Mouse (Mus musculus): Measurements from ENCODE around the gene Cox6a1. TPM values are rescaled to one million over a fixed set of nuclear protein-coding genes. Genes with fewer than 3 reads are reported as not detected.

The Cox6a1 gene
- total and polyA plus RNA-seq, 3 experiments, result 143 to 1,989 (median 312) TPM

GRCm38 (mm10) chr5:115296347-115296746, 52.4 kb downstream of the Cox6a1 start:
- H3K4me3 ChIP-seq (ENCODE audit: low read depth, low read length), result peak overlapping the region; percentile 55; the same call in 1 of the 2 replicates

More at GRCm38 (mm10) chr5:115296347-115296746, 52.4 kb downstream of the Cox6a1 start:
- Histone ChIP-seq H3K9me3 (replicated peaks) (no peaks in the 10 kb centered on the region), H3K27me3 (ENCODE audit: insufficient read depth, low read length) (no peaks in the 10 kb centered on the region), H3K36me3 (replicated peaks) (peaks cover 81% of the 10 kb centered on the region), H3K4me1 (ENCODE audit: insufficient read depth, low read depth, low read length) (peaks cover 59% of the 10 kb centered on the region)
- no peak for TF ChIP-seq POLR2AphosphoS5 (IDR thresholded peaks at IDR 0.05; ENCODE audit: insufficient replicate concordance, low read depth, low read length)
- TF ChIP-seq GATA1 (IDR thresholded peaks at IDR 0.05; ENCODE audit: borderline replicate concordance, low read length), result no peak
- no peak for TF ChIP-seq TAL1 (conservative IDR thresholded peaks at IDR 0.05; ENCODE audit: low read depth, low read length)
- TF ChIP-seq GATA2 (IDR thresholded peaks at IDR 0.05; ENCODE audit: borderline replicate concordance, low read depth, low read length), result no peak
- no peak for TF ChIP-seq CTCF (IDR thresholded peaks at IDR 0.05; ENCODE audit: low read depth, low read length)
- ATAC-seq (ENCODE audit: extremely low read depth, insufficient number of reproducible peaks, low FRiP score, poor library complexity, severe bottlenecking) (no peak), DNase-seq (ENCODE audit: low spot score) (no peak)

Other genes starting within 250 kb of the Cox6a1 start
- 23.4 and 28.1 TPM in 2 replicates for gene Acads, start 229.6 kb downstream of the Cox6a1 start, total RNA-seq (2014; fragmentation: Nextera tagmentation)
- 23.0 and 26.3 TPM in 2 replicates for gene Acads, start 229.6 kb downstream of the Cox6a1 start, total RNA-seq (2017)
- gene Acads, start 229.6 kb downstream of the Cox6a1 start, polyA plus RNA-seq (2012), result 62.6 and 63.4 TPM in 2 replicates
- 12.2 and 12.5 TPM in 2 replicates for gene Unc119b, start 214.0 kb downstream of the Cox6a1 start, total RNA-seq (2014; fragmentation: Nextera tagmentation)
- 14.3 and 16.0 TPM in 2 replicates for gene Unc119b, start 214.0 kb downstream of the Cox6a1 start, total RNA-seq (2017)
- gene Unc119b, start 214.0 kb downstream of the Cox6a1 start, polyA plus RNA-seq (2012), result 32.8 and 32.9 TPM in 2 replicates
- gene Mlec, start 190.8 kb downstream of the Cox6a1 start, total RNA-seq (2014; fragmentation: Nextera tagmentation), result 191 and 201 TPM in 2 replicates
- 198 and 202 TPM in 2 replicates for gene Mlec, start 190.8 kb downstream of the Cox6a1 start, total RNA-seq (2017)
- gene Mlec, start 190.8 kb downstream of the Cox6a1 start, polyA plus RNA-seq (2012), result 105 and 119 TPM in 2 replicates
- gene Cabp1, start 154.6 kb downstream of the Cox6a1 start, total RNA-seq (2014; fragmentation: Nextera tagmentation), result not detected in 2 replicates
- gene Cabp1, start 154.6 kb downstream of the Cox6a1 start, total RNA-seq (2017), result 0.06 and 0.27 TPM in 2 replicates
- gene Cabp1, start 154.6 kb downstream of the Cox6a1 start, polyA plus RNA-seq (2012), result not detected in 2 replicates
- 24.2 and 25.5 TPM in 2 replicates for gene Pop5, start 113.1 kb downstream of the Cox6a1 start, total RNA-seq (2014; fragmentation: Nextera tagmentation)
- 61.2 and 82.5 TPM in 2 replicates for gene Pop5, start 113.1 kb downstream of the Cox6a1 start, total RNA-seq (2017)
- 18.6 and 28.3 TPM in 2 replicates for gene Pop5, start 113.1 kb downstream of the Cox6a1 start, polyA plus RNA-seq (2012)
- 59.7 and 87.3 TPM in 2 replicates for gene Rnf10, start 76.1 kb downstream of the Cox6a1 start, total RNA-seq (2014; fragmentation: Nextera tagmentation)
- 56.9 and 57.3 TPM in 2 replicates for gene Rnf10, start 76.1 kb downstream of the Cox6a1 start, total RNA-seq (2017)
- 201 and 202 TPM in 2 replicates for gene Rnf10, start 76.1 kb downstream of the Cox6a1 start, polyA plus RNA-seq (2012)
- 41.1 and 42.9 TPM in 2 replicates for gene Coq5, start 69.3 kb downstream of the Cox6a1 start, total RNA-seq (2014; fragmentation: Nextera tagmentation)
- 51.6 and 56.9 TPM in 2 replicates for gene Coq5, start 69.3 kb downstream of the Cox6a1 start, total RNA-seq (2017)
- gene Coq5, start 69.3 kb downstream of the Cox6a1 start, polyA plus RNA-seq (2012), result 23.4 and 25.0 TPM in 2 replicates
- 1,458 and 1,815 TPM in 2 replicates for gene Dynll1, start 48.0 kb downstream of the Cox6a1 start, total RNA-seq (2014; fragmentation: Nextera tagmentation)
- 554 and 587 TPM in 2 replicates for gene Dynll1, start 48.0 kb downstream of the Cox6a1 start, total RNA-seq (2017)
- gene Dynll1, start 48.0 kb downstream of the Cox6a1 start, polyA plus RNA-seq (2012), result 445 and 449 TPM in 2 replicates
- 38.1 and 47.6 TPM in 2 replicates for gene Srsf9, start 21.8 kb downstream of the Cox6a1 start, total RNA-seq (2014; fragmentation: Nextera tagmentation)
- gene Srsf9, start 21.8 kb downstream of the Cox6a1 start, total RNA-seq (2017), result 88.0 and 111 TPM in 2 replicates
- gene Srsf9, start 21.8 kb downstream of the Cox6a1 start, polyA plus RNA-seq (2012), result 114 and 127 TPM in 2 replicates
- gene Gatc, start 7.8 kb downstream of the Cox6a1 start, total RNA-seq (2014; fragmentation: Nextera tagmentation), result 90.0 and 96.0 TPM in 2 replicates
- 5.6 and 8.6 TPM in 2 replicates for gene Gatc, start 7.8 kb downstream of the Cox6a1 start, total RNA-seq (2017)
- gene Gatc, start 7.8 kb downstream of the Cox6a1 start, polyA plus RNA-seq (2012), result 11.7 and 13.9 TPM in 2 replicates
- 27.8 and 31.8 TPM in 2 replicates for gene Triap1, start 7.8 kb downstream of the Cox6a1 start, total RNA-seq (2014; fragmentation: Nextera tagmentation)
- 45.5 and 47.0 TPM in 2 replicates for gene Triap1, start 7.8 kb downstream of the Cox6a1 start, total RNA-seq (2017)
- 5.3 and 14.1 TPM in 2 replicates for gene Triap1, start 7.8 kb downstream of the Cox6a1 start, polyA plus RNA-seq (2012)
- 6.7 and 8.7 TPM in 2 replicates for gene Msi1, start 80.6 kb upstream of the Cox6a1 start, total RNA-seq (2014; fragmentation: Nextera tagmentation)
- gene Msi1, start 80.6 kb upstream of the Cox6a1 start, total RNA-seq (2017), result 0.23 and 0.55 TPM in 2 replicates
- 3.4 and 3.7 TPM in 2 replicates for gene Msi1, start 80.6 kb upstream of the Cox6a1 start, polyA plus RNA-seq (2012)
- not detected in 2 replicates for gene Pla2g1b, start 117.3 kb upstream of the Cox6a1 start, total RNA-seq (2014; fragmentation: Nextera tagmentation)
- gene Pla2g1b, start 117.3 kb upstream of the Cox6a1 start, total RNA-seq (2017), result not detected in 2 replicates
- gene Pla2g1b, start 117.3 kb upstream of the Cox6a1 start, polyA plus RNA-seq (2012), result 0.18 TPM in 1 of 2 replicates, not detected in the other
- gene Sirt4, start 135.7 kb upstream of the Cox6a1 start, total RNA-seq (2014; fragmentation: Nextera tagmentation), result 27.5 and 29.7 TPM in 2 replicates
- gene Sirt4, start 135.7 kb upstream of the Cox6a1 start, total RNA-seq (2017), result 9.3 and 14.8 TPM in 2 replicates
- 8.0 and 13.3 TPM in 2 replicates for gene Sirt4, start 135.7 kb upstream of the Cox6a1 start, polyA plus RNA-seq (2012)
- 17.8 and 25.8 TPM in 2 replicates for gene Pxn, start 157.7 kb upstream of the Cox6a1 start, total RNA-seq (2014; fragmentation: Nextera tagmentation)
- gene Pxn, start 157.7 kb upstream of the Cox6a1 start, total RNA-seq (2017), result 12.0 and 14.2 TPM in 2 replicates
- gene Pxn, start 157.7 kb upstream of the Cox6a1 start, polyA plus RNA-seq (2012), result 62.9 and 63.3 TPM in 2 replicates
- gene Rplp0, start 210.5 kb upstream of the Cox6a1 start, total RNA-seq (2014; fragmentation: Nextera tagmentation), result 870 and 980 TPM in 2 replicates
- 1,362 and 1,673 TPM in 2 replicates for gene Rplp0, start 210.5 kb upstream of the Cox6a1 start, total RNA-seq (2017)
- gene Rplp0, start 210.5 kb upstream of the Cox6a1 start, polyA plus RNA-seq (2012), result 712 and 915 TPM in 2 replicates
- gene Gcn1l1, start 216.3 kb upstream of the Cox6a1 start, total RNA-seq (2014; fragmentation: Nextera tagmentation), result 78.5 and 96.0 TPM in 2 replicates
- 44.6 and 45.7 TPM in 2 replicates for gene Gcn1l1, start 216.3 kb upstream of the Cox6a1 start, total RNA-seq (2017)
- 137 and 158 TPM in 2 replicates for gene Gcn1l1, start 216.3 kb upstream of the Cox6a1 start, polyA plus RNA-seq (2012)